Mouse (Mus musculus) frontal cortex, adult 2 months (tissue): ENCODE results near the gene Ruvbl1. TPM values are rescaled to one million over a fixed set of nuclear protein-coding genes. Genes with fewer than 3 reads are reported as not detected.

Experiments
- DNase-seq, 2 experiments: peaks; one replicate each; pipeline ENCODE4 v3.0.0; 2022; ENCODE audit warnings: low spot score in 1 of 2; ENCODE audit errors: extremely low spot score in 1 of 2
- polyA plus RNA-seq: library from polyadenylated mRNA; depleted of rRNA; stranded (reverse); fragments of >200 nt; gene quantifications from 2 replicates; pipeline ENCODE4 v1.2.3, GENCODE M21; 2012

The Ruvbl1 gene
- polyA plus RNA-seq, 1 experiment = 48.2 TPM

DNA sequence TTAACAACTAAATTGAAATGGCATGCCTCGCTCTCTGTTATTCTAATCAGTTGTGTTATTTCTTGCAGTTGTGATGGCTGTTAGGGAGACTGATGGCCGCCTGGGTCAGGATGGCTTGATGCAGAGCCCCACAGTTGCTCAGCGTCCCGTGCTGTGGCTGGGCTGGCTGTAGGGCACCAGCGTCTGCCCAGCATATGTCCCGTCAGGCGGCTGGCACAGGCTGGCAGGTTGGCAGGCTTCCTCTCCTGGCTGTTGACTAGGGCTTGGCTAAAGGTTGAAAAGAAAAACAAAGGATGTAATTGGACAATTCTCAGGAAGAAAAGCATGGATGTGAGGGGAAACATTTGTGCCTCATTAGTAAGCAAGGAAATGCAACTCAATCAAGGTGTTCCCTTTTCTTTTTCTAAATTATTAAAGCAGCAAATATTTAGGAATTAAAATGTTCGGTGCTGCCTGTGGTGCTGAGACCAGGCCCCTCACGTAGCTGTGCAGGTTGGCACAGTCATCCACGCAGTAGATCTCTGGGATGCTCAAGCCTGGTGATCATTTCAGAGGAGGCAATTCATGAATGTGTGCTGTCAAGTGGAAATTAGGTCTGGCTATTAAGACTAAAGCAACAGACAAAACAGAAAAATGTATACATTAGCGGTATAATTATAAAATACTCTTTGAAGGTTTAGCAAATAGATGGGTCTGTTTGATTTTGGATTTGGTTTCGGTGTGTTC is 25.6 kb downstream of the Ruvbl1 start:
- DNase-seq = peak in 1 of 2 experiments; percentile 53

DNA sequence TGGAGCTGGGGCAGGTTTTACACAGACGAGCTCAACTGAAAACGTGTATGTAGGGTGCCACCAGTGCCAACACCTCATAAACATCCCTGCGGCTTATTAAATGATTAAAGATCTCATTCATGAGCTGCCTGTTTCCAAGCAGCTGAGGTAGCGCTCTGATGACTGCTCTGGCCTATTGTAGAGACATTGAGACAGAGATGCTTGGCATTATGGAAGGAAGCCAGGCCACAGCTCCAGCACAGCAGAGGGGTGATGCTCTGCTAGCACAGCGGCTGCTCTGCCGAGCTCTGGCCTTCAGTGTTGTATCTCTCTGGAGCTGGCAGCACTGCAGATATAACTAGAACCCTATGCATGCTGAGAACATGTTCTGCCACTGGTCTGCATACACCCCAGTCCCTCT is 28.5 kb downstream of the Ruvbl1 start:
- no peak for DNase-seq

DNA sequence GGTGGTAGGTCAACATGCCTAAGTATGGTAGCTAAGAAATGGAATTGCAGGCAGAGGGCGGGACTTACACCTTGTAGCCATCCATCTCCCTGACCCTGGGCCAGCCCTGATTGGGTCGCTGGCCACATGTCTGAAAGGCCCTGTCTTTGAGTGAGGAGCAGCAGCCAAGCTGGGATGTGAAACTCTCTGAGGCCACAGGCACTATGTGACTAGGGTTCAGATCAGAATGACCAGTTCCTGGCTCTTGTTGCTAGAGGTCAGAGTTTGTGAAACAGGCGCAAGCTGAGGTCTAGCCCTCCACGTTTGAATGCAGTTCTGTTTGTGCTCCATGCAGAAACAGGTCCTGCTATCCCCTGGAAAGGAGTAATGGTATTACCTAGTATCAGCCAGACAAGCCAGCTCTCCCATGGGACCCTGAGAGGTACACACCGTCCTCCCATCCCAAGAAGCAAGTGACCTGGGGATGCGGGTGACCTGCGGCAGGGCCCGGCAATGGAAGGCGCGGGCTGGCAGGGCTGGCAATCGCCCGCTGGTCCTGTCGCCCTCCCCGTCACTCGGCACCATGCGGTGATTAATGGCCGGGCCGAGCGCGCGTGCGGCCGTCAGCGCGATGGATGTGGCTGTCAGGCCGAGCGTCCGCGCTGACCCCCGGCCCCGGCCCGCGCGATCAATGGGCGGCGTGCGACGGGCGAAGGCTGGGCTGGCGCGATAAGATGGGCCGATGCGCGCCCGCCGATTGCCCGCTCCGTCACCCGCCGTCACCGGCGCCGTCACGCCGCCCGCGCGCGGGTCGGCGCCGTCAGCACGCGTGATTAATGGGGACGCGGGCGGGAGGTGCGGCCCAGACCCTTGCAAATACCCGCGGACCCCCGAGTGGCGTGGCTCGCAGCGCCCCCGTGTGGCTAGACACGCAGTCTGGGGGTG is 34.5 kb downstream of the Ruvbl1 start:
- peak in 1 of 2 experiments; percentile 63 for DNase-seq

DNA sequence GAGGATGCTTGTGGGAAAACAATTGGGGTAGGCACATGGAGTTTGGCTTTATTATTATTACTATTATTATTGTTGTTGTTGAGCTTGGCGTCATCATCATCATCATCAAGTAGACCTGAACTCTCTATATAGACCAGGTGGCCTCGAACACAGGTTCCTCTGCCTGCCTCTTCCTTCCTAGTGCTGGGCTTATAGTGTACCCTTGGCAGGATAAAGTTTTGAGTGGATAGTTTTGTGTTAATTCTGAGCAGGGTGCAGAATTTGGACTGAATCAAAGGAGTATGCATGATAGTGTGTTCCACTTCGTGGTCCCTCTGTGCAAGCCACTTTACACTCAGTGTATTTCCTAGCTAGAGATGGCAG is 35.2 kb downstream of the Ruvbl1 start:
- no peak for DNase-seq

DNA sequence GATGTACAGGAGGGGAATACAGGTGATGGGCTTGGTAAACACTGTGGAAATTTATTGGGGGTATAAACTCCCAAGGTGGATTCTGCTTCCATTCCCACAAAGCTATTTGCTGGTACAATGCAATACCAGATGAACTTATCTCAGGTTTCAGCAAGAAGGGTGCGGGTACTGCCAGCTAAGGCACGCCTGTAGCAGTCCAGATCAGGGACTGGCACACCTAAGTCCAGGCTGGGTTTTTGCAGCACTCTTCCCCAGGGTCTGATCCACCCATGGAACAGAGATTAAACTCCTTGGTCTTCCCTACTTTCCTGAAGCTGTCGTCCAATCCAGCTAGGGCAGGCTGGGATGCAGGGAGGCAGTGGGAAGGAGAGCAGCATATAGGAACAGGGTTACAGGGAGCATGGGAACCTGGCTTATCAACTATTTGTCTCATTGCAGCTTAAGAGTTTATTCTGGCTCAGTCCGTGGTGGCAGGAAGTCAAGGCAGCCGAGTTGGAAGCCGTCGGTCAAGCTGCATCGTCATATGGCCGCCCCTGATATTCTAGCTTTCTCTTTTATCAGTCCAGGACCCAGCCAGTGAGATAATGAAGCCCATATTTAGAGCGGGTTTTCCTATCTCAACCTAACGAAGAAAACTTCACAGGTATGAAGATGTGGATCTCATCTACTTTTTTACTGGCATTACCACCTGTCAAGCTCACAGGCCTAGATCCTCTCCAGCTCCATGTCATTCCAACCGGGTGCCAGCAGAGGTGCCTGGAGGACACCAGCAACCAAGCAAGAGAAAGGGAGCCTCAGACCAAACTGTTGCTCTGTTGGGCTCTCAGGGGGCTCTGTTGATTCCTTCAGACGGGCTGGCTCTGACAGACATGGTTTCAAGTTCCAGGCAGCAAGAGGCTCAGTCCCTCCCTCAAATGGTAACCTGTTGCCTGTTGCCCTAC is 37.1 kb downstream of the Ruvbl1 start:
- DNase-seq = no peak

DNA sequence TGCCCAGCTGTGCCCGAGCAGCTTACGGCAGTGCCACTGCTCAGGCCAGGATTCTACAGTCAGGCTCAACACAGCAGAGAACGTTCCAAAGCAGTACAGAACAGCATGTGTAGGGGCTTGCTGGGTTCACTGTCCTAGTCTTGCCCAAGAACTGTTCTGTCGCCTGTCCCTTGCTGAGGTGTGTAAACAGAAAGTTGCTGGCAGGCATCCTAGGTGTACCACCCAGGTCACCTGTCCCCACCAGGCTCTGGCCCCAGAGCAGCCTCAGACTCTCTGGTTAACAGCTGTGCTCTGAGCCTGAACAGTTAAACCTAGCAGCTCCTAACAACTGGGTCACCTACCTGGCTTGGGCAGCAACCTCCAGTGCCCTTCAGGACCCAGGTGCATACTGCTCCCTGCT is 37.8 kb downstream of the Ruvbl1 start:
- DNase-seq = no peak

DNA sequence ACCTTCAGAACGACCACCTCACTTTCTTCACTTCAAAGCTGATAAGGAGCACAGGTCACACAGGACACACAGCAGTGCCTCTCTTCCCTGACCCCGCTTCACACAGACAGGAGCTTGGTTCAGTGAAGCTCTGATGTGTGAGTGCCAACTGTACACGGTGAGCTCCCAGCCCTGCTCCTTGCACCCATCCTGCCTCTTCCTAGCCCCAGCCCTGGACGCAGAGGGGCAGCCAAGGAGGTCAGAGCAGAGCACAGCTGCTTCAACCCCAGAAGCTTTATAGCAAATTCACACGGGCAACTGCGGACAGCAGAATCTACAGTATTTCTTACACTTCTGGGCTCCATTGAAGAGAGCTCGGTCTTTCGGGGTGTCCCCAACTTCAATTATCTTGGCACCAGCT is 48.8 kb downstream of the Ruvbl1 start:
- no peak for DNase-seq

DNA sequence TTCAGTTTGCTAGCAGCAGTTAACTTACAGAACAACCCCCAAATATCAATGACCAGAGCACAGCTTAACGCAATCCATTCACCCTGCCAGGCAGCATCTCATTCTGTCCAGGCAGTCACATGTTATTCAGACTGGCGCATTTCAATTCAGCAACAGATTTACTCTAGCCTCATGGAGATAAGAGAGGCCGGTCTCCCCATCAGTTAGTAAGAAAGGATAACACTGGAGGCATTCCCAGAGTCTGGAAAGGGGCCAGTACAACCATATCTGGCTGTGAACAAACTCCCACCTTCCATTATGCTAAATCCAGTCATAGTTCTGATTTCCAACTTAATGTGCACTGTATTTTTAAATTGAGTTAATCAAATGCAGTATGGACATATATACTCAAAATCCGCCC is 49.3 kb downstream of the Ruvbl1 start:
- DNase-seq = peak in 1 of 2 experiments; percentile 55

DNA sequence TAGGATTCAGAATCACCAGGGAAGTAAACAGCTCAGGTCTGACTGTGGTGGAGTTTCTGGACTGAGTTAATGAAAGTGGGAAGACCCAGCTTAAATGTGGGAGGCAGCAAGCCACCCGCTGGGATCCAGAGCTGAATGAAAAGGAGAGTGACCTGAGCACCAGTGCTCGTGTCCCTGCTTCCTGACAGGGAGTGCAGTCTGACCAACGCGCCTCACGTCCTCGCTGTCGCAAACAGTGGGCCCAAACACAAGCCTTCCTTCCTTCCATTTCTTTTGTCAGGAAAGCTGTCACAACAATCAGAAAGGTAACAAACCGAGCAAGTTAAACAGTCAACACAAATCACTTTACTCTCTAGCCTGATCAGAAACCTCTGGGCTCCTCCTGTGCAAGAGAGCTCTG is 50.8 kb downstream of the Ruvbl1 start:
- no peak for DNase-seq

DNA sequence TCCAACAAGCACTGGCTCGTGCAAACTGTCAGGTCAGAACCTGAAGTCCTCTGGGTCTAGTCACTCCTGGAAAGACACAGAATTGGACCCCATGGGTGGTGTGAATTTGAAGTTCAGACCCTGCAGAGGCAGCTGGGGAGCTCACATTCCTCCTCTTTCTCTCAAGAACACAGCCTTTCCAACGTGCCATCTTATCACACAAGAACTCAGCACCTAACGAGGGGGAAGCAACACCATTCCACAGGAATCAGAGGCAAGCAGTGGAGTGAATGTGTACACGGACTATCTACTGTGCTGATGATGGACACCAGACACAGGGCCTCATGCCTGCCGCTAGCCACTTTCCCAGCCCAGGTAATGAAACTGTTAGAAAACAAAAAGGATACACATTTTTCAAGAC is 51.5 kb downstream of the Ruvbl1 start:
- DNase-seq = no peak

DNA sequence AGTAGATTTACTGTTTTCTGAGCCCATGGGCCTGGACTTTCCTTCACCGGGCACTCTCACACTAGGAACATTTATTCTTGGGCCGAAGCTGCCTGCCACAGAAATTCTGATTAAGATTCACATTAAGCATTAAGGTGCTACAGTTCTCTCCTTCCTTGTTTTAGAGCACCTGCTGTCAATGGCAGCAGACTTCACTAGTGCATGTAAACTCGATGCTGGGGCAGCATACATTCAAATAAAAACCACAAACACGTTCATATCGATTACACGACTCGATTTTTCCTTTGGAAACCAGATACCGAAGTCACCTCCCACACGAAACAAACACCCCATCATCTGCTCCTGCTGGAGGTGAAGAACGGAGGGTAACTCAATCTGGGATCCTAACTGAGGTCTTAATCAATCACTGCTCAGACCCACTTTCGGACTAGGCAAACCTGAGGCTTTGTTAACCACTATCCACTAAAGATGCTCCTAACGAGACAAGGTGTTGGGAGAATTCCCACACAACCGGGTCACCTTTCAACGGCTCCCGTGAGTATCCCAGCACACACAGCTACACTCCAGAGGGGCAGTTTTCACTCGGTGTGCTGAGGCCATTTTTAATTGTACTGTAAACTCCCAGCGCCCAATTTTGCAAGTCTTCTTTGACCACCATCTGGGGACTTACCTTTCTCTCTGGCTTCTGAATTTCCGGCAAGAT is 52.6 kb downstream of the Ruvbl1 start:
- DNase-seq = no peak

DNA sequence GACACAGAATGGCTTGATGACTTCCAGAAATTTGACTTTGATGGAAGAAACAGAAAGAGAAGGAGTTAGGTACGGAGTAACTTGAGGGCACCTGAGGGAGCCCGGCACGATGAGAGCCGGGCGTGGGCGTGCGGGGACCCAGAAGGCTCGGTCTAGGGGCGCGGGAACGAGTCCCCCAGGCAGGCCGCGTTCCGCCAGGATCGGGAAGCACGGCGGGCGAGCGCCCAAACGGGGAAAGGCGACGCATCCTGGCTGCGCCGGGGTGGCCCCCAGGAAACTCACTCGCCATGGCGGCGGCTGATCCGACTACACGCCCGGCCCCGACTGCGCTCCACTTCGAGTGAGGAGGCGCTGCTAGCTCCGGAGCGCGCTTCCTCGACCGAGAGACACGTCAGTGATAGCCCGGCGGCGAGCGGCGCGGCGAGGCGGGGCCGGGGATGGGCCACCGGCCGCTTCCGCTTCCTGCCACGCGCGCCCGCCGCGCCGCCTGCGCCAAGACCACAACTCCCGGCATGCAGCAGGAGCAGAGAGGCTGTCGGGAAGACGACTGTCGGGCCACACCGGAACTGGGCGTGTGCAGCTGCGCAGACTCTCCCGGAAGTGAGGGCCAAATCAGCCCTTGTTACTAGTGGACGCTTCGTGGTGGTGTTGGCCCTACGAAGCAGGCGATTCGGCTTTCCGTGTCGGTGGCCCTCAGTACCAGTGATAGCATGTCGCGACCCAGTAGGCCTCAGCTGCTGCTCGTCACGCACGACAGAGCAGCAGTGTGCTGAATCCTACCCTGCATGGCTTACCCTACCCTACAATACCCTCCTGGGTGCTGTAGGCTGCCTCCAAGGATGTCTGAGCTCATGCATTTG is 53.4 kb downstream of the Ruvbl1 start, which contains the start of gene Sec61a1:
TSS of gene Sec61a1 (minus strand) at position 502 of the 860 bp plus-strand sequence.
- DNase-seq = peak; percentile 92 to 95

DNA sequence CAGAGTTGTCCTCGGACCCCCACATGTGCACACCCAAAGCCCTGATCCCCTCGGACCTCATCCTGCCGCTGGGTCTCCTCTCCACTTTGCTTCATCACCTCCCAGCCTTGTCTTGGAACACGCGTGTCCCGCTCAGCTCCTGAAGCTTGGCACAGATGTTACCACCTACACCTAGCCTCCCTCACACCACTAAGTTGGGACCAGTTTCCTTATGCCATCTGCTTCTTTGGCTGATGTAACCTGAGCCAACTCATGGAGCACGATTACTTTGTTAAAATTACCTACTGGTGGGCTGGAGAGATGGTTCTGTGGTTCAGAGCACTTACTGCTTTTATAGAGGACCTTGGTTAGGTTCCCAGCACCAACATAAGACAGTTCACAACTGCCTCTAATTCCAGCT is 56.6 kb downstream of the Ruvbl1 start:
- peak; percentile 69 to 71 for DNase-seq

DNA sequence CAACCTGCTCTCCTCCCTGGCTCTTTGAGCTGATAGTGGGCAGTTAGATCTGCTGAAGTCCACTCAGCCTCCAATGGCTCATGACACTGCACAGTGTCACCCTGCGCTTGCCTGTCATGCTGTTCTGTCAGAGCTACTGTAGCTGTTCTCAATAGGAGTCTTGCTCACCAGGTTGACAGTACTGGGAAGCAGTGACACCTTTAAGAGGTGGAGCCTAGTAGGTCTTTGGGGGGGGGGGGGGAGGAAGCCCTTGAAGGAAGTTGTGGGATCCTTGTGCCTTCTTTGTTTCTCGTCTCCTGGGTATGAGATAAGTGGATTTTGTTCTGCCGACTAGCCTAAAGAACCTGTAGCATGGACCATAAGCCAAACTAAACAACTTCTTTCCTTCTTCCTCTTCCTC is 57.4 kb downstream of the Ruvbl1 start:
- no peak for DNase-seq

DNA sequence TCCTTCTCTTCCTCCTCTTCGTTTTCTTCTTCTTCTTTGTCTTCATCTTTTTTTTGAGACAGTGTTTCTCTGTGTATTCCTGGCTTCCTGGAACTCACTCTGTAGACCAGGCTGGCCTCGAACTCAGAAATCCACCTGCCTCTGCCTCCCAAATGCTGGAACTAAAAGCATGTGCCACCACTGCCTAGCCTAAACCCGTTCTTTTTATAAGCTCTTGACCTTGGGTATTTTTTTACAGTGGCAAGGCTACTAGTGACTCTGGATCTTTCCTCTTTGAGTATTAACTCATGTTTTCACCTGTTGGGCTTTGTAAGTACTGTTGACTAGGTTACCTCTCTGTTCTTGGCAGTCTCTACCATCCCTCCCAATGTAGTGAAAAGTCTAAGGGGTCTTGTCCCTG is 57.8 kb downstream of the Ruvbl1 start:
- DNase-seq = no peak

DNA sequence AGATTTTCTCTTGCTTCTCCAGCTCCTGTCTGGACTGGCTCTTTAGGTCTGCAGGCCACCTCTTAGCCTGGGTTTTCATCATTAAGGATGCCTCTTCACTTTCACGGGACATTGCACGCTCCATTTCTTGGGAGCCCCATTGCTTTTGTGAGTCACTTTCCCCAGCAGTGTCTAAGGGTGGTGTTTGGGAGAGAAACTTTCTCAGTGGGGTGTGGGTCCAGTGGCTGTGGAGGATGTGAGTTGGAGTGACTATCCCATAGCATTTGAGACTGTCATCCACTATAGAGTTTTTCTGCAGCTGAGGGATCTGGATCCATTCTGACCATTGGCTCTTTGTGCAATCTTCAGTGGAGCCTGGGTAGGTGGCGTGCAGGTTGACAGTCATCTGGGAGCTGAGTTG is 58.2 kb downstream of the Ruvbl1 start:
- DNase-seq = no peak

DNA sequence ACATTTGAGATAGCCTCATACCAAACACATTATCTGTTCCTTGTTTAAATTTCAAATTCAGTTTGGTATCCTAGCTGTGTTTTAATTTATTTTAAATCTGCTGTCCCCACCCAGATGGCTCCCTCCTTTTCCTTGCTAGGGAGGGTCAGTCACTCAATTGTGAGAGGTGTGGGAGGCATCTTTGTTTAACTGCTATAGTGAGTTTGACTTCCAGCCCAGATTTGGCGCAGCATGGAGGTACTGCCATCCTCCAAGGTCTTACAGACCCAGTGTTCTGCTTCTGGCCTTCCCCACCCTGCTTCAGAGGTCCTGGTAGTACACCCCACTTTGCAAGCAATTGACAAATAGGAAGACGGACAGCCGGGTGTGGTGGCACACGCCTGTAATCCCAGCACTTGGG is 58.8 kb downstream of the Ruvbl1 start:
- peak in 1 of 2 experiments; percentile 30 for DNase-seq

DNA sequence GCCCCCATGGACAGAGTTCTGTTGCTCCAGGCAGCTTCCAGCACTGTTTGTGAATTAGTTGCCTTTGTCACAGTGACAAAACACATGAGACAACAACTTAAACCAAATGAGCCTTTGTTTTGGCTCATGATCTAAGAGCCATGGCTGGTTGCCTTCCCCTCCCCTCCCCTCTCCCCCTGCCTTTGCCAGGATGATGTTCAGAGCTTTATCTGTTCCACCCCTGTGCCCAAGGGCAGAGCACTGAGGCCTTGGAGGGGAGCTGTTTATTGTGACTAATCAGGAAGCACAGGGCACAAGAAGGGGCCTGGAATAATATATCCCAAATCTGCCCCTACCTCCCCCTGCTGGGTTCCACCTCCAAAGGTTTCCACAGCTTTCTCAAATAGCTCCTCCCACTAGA is 65.1 kb downstream of the Ruvbl1 start:
- no peak for DNase-seq

DNA sequence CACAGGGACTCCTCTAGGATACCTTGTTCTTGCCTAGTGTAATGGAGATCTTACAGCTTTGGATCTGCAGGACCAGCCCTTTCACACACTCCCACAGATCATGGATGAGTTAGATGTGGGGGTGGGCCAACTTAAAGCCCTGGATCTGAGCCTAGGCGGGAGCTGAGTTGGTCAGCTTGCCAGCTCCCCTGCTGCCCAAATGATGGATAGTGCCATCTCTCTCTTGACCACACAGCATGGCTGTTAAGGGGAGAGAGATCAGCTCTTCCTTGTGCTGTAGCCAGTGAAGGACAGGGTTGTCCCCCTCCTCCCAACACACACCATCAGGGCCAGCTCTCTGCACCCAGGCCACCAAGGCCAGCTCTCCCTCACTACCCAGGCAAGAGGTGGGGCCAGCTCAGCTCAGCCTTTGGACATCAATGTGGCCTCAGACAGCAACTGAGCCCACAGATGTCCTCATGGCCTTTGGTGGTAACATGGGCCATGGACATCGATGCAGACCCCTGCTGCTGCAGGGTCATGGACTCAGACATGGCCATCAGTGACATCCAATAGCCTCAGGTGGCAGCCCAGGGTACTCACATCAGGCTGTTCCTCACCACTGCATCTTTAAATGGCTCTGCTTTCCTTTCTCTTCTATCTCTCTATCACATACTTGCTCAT is 75.0 kb downstream of the Ruvbl1 start:
- DNase-seq = no peak
